Mouse (Mus musculus) liver, embryonic 15.5 days (tissue): ENCODE results near the gene Wdhd1. TPM values are rescaled to one million over a fixed set of nuclear protein-coding genes. Genes with fewer than 3 reads are reported as not detected.

Source experiments
- ATAC-seq: fragments of 200-750 bp; cut with Nextera tagmentation; 2 replicates; pipeline ENCODE4 v1.8.0; 2017; ENCODE audit warnings: moderate number of reproducible peaks, mild to moderate bottlenecking, moderate library complexity; ENCODE audit not compliant: insufficient read depth
- H3K27ac ChIP-seq: fragments of 300-500 bp; sonication (generic); replicated peaks from 2 replicates; pipeline ENCODE4 v1.5.1; 2015; ENCODE audit warnings: mild to moderate bottlenecking, inconsistent platforms
- H3K27me3 ChIP-seq: fragments of 300-500 bp; sonication (generic); 2 replicates; pipeline ENCODE4 v1.6.1; 2015; ENCODE audit warnings: mild to moderate bottlenecking, inconsistent platforms
- H3K36me3 ChIP-seq: fragments of 300-500 bp; sonication (generic); replicated peaks from 2 replicates; pipeline ENCODE4 v1.6.1; 2015; ENCODE audit warnings: moderate library complexity, mild to moderate bottlenecking, inconsistent platforms
- H3K4me1 ChIP-seq: fragments of 300-500 bp; sonication (generic); replicated peaks from 2 replicates; pipeline ENCODE4 v1.6.1; 2015; ENCODE audit warnings: inconsistent platforms
- H3K4me2 ChIP-seq: fragments of 300-500 bp; sonication (generic); 2 replicates; pipeline ENCODE4 v1.6.1; 2015; ENCODE audit warnings: moderate library complexity, mild to moderate bottlenecking, inconsistent platforms
- H3K4me3 ChIP-seq: fragments of 300-500 bp; sonication (generic); replicated peaks from 2 replicates; pipeline ENCODE4 v1.5.1; 2015; ENCODE audit warnings: mild to moderate bottlenecking, inconsistent platforms
- H3K9ac ChIP-seq: fragments of 300-500 bp; sonication (generic); 2 replicates; pipeline ENCODE4 v1.6.1; 2015; ENCODE audit warnings: moderate library complexity, mild to moderate bottlenecking, inconsistent platforms
- H3K9me3 ChIP-seq: fragments of 300-500 bp; sonication (generic); replicated peaks from 2 replicates; pipeline ENCODE4 v1.6.1; 2016; ENCODE audit warnings: inconsistent platforms
- WGBS: fragments of 180-500 bp; shearing (Covaris S2); methylation state at CpG from one replicate; pipeline ENCODE4 v1.1.7; 2015; ENCODE audit warnings: mixed read lengths; ENCODE audit not compliant: insufficient replicate concordance; 5-methylcytosine and 5-hydroxymethylcytosine counted together
- polyA plus RNA-seq: library from polyadenylated mRNA; unstranded; fragments of >200 nt; fragmentation: Nextera tagmentation; extraction: Ambion mirVana; gene quantifications from 2 replicates; pipeline ENCODE4 v1.2.1, GENCODE M21; 2015

Wdhd1 gene
- polyA plus RNA-seq, 1 experiment from 2014 or later: 33.7 TPM

DNA sequence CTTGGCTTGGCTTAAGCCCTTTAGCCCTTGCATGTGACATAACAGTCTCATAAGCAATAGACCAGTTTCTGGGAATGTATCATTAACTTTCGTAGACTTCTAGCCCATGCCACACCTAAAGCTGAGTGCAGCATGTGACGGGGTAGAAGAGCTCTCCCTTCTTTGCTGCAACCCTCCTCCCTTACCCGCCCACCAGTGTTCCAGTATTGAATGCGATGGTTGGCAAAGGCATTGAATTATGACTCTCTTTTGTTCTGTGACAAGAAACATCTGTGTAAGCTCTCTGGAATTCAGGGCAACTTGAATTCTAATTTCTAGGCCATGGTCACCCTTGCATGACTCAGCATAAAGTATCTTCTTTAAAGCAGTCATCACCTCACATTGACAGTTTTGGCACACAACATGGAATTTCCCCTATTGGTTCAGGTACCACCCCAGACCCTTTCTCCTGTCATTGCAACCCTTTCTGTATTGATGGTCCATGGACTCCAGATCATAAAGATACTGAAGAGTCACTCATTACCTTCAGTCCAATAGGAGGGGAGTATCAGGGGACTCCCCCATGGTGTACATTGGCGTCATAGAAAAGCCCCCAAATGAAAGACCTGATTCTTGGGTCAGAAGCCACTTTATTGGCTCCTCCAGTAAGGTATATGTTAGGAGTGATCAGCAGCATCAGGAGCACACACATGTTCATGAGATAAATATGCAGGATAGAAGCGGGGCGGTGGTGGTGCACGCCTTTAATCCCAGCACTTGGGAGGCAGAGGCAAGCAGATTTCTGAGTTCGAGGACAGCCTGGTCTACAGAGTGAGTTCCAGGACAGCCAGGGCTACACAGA is 57.7 kb downstream of the Wdhd1 start:
- no peak for ATAC-seq
- no peak overlapping the region for H3K9ac ChIP-seq
- WGBS: 73% methylated on average over 9 of the region's 9 CpGs
- no peaks in the 10 kb centered on the region for H3K36me3 ChIP-seq
- H3K4me3 ChIP-seq: no peak overlapping the region
- no peaks in the 10 kb centered on the region for H3K27me3 ChIP-seq
- peaks cover 6% of the 10 kb centered on the region for H3K4me1 ChIP-seq
- H3K4me2 ChIP-seq: no peak overlapping the region
- no peaks in the 10 kb centered on the region for H3K9me3 ChIP-seq
- no peak overlapping the region for H3K27ac ChIP-seq

DNA sequence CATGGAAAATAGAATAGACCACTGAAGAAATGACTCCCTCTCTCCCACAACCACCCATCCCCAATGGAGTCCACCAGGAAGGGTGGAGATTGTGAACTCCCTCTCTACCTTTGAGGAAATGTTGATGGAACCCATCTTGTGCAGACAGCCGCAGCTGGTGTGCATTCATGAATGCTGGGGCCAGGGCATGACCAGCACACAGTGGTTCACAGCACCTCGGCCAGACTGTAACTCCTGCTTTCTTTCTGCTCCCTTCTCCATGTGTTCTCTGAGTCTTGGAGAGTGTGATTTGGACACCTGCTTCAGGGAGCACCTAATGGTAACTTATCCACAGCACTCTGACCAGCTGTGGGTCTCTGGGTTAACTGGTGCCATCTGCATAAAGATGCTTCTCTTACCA is 60.1 kb downstream of the Wdhd1 start:
- WGBS: 74% methylated on average over 2 of the region's 2 CpGs
- H3K4me1 ChIP-seq: no peaks in the 10 kb centered on the region; the same call in 1 of the 2 replicates
- no peaks in the 10 kb centered on the region for H3K36me3 ChIP-seq
- H3K4me2 ChIP-seq: no peak overlapping the region
- H3K27ac ChIP-seq: no peak overlapping the region
- no peak overlapping the region for H3K9ac ChIP-seq
- no peaks in the 10 kb centered on the region for H3K9me3 ChIP-seq
- peaks cover 4% of the 10 kb centered on the region; the same call in 1 of the 2 replicates for H3K27me3 ChIP-seq
- H3K4me3 ChIP-seq: no peak overlapping the region
- ATAC-seq: no peak

- Histone ChIP-seq H3K9me3 (no peaks in the 10 kb centered on the region), H3K4me3 (no peak overlapping the region), H3K4me1 (no peaks in the 10 kb centered on the region; the same call in 1 of the 2 replicates), H3K36me3 (no peaks in the 10 kb centered on the region), H3K27ac (no peak overlapping the region), H3K9ac (no peak overlapping the region), H3K27me3 (peaks cover 4% of the 10 kb centered on the region; the same call in 1 of the 2 replicates), H3K4me2 (no peak overlapping the region)
- ATAC-seq: no peak
- 56% methylated on average over 5 of the region's 5 CpGs for WGBS
Measured at GRCm38 (mm10) chr14:47214367-47214766, 62.3 kb downstream of the Wdhd1 start.

DNA sequence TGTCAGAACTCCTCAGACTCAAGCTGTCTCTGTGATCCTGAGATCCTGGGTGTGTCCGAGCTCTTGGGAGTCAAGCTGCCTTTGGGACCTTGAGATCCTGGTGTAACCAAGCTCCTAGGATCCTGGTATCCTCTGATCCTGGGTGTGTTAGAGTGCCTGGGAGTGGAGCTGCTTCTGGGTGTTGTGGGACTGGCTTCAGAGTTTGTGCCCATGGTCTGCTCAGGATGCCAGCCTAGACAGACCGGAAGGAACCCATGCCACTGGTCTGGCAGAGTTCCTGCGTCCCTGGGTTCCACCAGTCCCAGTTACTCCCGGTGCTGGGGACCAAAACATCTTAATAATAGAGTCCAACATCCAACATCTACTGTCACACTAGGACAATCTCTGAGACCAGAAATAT is 63.4 kb downstream of the Wdhd1 start:
- no peaks in the 10 kb centered on the region for H3K4me1 ChIP-seq
- no peak overlapping the region for H3K4me2 ChIP-seq
- H3K4me3 ChIP-seq: no peak overlapping the region
- no peak overlapping the region for H3K9ac ChIP-seq
- H3K9me3 ChIP-seq: no peaks in the 10 kb centered on the region
- ATAC-seq: no peak
- H3K27ac ChIP-seq: no peak overlapping the region
- H3K36me3 ChIP-seq: no peaks in the 10 kb centered on the region
- H3K27me3 ChIP-seq: peaks cover 4% of the 10 kb centered on the region; the same call in 1 of the 2 replicates
- 68% methylated on average over 4 of the region's 4 CpGs for WGBS

DNA sequence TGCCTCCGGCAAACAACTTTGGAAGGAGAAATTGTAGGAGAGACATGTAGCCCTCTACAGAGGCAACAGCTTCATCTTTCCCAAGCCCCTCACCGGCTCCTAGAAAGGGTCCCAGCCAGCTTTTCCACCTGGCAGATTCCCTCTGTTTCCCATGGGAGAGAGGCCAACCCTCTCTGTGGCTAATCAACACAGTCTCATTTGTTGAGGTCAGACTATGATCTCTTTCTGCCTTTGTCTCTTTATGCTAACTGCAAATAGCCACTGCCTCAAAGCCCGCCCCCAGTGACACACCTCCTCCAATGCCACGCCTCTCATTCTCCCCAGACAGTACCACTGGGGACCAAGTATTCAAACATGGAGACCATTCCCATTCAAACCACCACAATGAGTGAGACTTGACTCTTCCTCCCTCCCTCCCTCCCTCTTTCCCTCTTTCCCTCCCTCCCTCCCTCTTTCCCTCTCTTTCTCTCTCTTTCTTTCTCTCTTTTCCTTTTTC is 66.9 kb downstream of the Wdhd1 start:
- WGBS: 81% methylated on average over 4 of the region's 4 CpGs
- Histone ChIP-seq H3K36me3 (no peaks in the 10 kb centered on the region), H3K4me3 (no peak overlapping the region), H3K9me3 (no peaks in the 10 kb centered on the region), H3K27ac (no peak overlapping the region), H3K4me1 (peaks cover 7% of the 10 kb centered on the region; the same call in 1 of the 2 replicates), H3K9ac (no peak overlapping the region), H3K4me2 (no peak overlapping the region), H3K27me3 (peaks cover 4% of the 10 kb centered on the region; the same call in 1 of the 2 replicates)
- no peak for ATAC-seq

DNA sequence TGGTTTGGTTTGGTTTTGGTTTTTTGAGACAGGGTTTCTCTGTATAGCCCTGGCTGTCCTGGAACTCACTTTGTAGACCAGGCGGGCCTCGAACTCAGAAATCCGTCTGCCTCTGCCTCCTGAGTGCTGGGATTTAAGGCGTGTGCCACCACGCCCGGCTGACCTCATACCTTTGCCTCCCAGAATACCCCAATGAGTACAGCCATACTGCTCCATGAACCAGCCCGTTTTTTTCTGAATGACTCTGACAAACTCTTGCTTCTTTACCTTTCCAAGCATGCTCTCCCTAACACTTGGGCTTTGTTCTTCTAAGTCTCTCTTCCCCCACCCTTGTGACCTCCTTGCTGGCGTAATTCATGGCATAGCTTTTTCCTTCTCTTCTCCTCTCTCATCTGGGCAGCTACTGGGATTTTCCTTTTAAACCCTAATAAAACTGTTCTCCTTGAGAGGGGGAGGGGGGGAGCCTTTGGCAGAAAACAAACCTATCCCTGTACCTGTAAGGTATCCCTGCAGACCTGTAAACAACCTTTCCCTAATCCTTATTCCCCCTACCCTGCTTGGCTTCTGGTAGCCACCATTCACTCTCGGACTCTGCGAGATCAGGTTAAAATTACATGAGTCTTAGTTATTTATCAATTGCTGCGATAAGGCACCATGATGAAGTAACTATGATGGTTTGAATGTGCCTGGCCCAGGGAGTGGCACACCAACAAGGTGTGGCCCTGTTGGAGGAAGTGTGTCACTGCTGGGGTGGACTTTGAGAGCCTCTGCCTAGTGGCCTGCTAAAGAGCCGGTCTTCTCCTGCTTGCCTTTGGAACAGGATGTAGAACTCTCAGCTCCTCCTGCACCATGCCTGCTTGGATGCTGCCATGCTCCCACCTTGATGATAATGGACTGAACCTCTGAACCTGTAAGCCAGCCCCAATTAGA is 67.8 kb downstream of the Wdhd1 start:
- no peak for ATAC-seq
- Histone ChIP-seq H3K4me2 (no peak overlapping the region), H3K4me3 (no peak overlapping the region), H3K4me1 (peaks cover 9% of the 10 kb centered on the region; the same call in 1 of the 2 replicates), H3K36me3 (no peaks in the 10 kb centered on the region), H3K27me3 (peaks cover 4% of the 10 kb centered on the region; the same call in 1 of the 2 replicates), H3K9me3 (no peaks in the 10 kb centered on the region), H3K27ac (no peak overlapping the region), H3K9ac (no peak overlapping the region)
- 68% methylated on average over 12 of the region's 12 CpGs for WGBS

- Histone ChIP-seq H3K9ac (no peak overlapping the region), H3K4me3 (no peak overlapping the region), H3K27me3 (no peaks in the 10 kb centered on the region; the same call in 1 of the 2 replicates), H3K27ac (no peak overlapping the region), H3K36me3 (no peaks in the 10 kb centered on the region), H3K9me3 (no peaks in the 10 kb centered on the region), H3K4me1 (peaks cover 14% of the 10 kb centered on the region), H3K4me2 (no peak overlapping the region)
- WGBS: 82% methylated on average over 3 of the region's 3 CpGs
- no peak for ATAC-seq
Measured at GRCm38 (mm10) chr14:47206601-47207000, 70.1 kb downstream of the Wdhd1 start.

- Histone ChIP-seq H3K36me3 (no peaks in the 10 kb centered on the region), H3K27me3 (no peaks in the 10 kb centered on the region; the same call in 1 of the 2 replicates), H3K27ac (no peak overlapping the region), H3K4me1 (peaks cover 15% of the 10 kb centered on the region), H3K4me3 (no peak overlapping the region), H3K9ac (no peak overlapping the region), H3K4me2 (no peak overlapping the region), H3K9me3 (no peaks in the 10 kb centered on the region)
- 65% methylated on average over 5 of the region's 5 CpGs for WGBS
- no peak for ATAC-seq
Measured at GRCm38 (mm10) chr14:47205270-47205972, 71.2 kb downstream of the Wdhd1 start.

DNA sequence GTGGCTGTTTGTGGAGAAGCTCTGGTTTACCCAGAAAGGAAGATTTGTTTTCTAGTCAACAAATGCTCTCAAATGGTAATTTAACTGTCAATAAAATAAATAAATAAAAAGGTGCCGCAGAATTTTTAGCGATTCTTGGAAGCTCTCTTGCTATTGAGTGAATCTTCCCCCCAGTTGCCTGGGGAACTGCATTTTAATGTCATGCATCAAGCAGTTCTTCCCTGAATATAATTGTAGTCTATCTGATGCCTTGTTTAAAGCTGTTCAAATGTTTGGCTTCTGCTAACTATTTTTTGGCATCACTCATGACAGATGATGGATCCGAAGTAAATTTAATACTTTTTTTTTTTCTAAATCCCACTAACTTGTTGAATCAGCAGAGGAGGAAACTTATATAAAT is 79.3 kb downstream of the Wdhd1 start:
- H3K27ac ChIP-seq: no peak overlapping the region
- H3K4me2 ChIP-seq: no peak overlapping the region
- no peaks in the 10 kb centered on the region for H3K27me3 ChIP-seq
- no peak overlapping the region for H3K4me3 ChIP-seq
- ATAC-seq: no peak
- no peaks in the 10 kb centered on the region for H3K9me3 ChIP-seq
- no peak overlapping the region for H3K9ac ChIP-seq
- no peaks in the 10 kb centered on the region for H3K36me3 ChIP-seq
- 79% methylated on average over 3 of the region's 3 CpGs for whole genome bisulfite sequencing
- peaks cover 6% of the 10 kb centered on the region; the same call in 1 of the 2 replicates for H3K4me1 ChIP-seq

DNA sequence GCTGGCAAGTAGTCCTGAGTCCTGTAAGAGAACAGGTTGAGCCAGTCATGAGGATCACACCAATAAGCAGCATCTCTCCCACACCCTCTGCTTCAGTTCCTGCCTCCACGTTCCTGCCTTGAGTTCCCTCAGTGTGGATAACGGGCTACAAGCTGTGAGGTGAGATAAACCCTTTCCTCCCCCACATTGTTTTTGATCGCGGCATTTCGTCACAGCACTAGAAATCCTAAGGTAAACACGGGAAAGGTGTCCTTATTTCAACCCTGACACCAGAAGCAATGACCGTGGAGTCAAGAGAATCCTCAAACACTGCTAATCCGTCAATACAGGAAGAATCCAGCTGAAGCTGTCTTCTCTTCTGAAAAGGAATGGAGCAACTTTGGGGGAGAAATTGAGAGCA is 79.9 kb downstream of the Wdhd1 start:
- Histone ChIP-seq H3K36me3 (no peaks in the 10 kb centered on the region), H3K4me2 (no peak overlapping the region), H3K4me1 (peaks cover 2% of the 10 kb centered on the region; the same call in 1 of the 2 replicates), H3K9me3 (no peaks in the 10 kb centered on the region), H3K27ac (no peak overlapping the region), H3K9ac (no peak overlapping the region), H3K4me3 (no peak overlapping the region), H3K27me3 (no peaks in the 10 kb centered on the region)
- WGBS: 53% methylated on average over 8 of the region's 8 CpGs
- ATAC-seq: no peak
